Mouse (Mus musculus): ENCODE measurements around the gene Spatc1l.

Spatc1l gene

DNA sequence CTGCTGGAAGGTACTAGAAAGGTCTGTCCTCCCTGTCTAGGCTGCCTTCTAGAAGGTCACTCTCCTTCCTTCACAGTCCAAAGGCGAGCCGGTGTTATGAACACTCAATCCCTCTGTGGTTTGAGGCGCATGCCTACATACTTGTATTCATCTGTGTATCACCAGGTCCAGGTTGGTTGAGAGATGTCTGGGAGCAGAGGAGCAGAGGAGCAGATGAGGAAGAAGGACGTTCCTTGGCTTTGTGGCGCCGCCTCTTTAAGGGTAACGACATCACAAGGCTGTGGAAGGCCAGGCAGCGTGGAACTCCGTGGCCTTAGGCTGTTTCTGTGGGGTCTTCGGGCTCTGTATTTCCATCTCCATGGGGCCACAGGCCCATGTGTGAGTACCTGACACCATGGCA lies at the start of gene Spatc1l:
Gene Spatc1l (plus strand): TSS at position 301 of the 400 bp plus-strand sequence.
- no peak for DNase-seq (ENCODE audit: low spot score)

DNA sequence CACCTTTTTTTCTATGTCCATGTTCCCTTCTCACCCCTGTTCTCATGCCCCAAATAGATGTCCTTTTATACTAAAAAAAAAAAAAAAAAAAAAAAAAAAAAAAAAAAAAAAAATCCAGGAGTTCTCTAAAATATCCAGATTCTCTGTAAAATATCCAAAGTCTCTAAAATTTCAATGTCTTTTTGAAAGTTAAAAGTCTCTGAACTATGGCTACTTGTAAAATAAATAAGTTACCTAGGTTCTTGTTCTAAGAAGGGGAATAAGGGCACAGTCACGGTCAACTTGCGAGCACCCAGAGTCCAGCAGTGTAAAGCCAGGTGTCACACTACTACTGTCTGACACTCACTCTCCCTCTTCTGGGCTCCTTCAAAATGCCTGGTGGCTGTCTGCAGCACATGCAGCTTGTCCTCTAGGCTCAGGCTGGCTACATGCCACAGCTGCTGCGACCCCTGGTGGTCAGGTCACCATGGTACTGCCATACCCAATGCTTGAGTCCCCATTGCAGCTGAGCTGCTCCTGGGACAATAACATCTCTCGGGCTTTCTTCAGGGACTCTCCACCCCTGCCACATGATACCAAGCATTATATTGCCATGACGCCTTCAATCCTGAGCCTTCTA lies 49.0 kb upstream of the Spatc1l start:
- peak; percentile 68 for DNase-seq (ENCODE audit: low spot score)

DNA sequence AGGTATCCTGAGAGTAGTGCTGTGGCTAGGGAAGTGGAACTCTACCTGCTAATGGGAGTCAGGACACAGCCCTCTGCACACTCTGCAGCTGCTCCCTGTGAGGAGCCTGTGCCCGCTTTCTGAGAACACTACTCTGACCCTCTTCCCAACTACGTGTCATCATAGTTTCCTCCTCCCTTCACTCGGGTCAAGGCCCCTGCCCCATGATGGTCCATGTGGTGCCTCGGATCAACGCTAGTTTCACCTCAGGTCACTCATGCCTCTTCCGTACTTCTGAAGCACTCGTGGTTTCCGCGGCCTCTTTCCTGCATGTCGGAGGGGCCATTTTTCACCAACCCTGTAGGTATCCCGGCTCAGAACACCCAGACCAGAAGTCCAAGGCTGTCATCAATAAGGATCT lies 31.1 kb upstream of the Spatc1l start:
- no peak for DNase-seq (ENCODE audit: low spot score)

DNA sequence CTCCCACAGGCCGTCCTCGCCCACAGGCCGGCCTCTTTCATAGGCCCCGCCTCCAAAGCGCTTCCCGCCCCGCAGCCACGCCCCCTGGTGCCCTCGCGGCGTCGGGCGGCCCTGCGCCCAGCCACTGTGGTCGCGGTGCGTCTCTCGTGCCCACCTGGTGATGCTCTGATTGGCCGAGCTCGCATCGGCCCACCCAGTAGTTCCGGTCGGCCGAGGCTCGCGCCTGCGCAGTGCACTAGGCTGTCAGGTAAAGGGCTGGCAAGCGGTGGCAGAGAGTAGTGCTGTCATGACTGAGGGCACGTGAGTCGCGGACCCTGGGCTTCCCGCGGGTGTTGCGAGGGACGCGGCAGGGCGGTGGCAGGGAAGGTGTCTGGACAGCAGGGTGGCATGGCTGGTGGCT lies 30.7 kb upstream of the Spatc1l start, which contains the start of gene Lss:
Gene Lss (plus strand): TSS at position 214 of the 400 bp plus-strand sequence.
- peak; percentile 77 for DNase-seq (ENCODE audit: low spot score)

DNA sequence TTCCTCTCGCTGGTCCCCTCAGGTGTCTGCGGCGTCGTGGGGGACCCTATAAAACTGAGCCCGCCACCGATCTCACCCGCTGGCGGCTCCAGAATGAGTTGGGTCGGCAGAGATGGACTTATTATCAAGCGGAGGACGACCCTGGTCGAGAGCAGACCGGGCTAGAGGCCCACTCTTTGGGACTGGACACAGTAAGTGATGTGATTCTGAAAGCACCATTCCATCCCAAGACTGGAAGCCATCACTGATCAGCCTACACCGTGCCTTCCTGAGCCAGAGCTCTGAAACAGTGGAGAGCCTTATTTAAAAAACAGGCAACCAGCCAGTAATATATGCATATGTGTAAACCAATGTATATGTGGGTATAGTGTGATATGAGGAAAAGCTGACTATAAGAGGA lies 30.2 kb upstream of the Spatc1l start:
- no peak for DNase-seq (ENCODE audit: low spot score)

DNA sequence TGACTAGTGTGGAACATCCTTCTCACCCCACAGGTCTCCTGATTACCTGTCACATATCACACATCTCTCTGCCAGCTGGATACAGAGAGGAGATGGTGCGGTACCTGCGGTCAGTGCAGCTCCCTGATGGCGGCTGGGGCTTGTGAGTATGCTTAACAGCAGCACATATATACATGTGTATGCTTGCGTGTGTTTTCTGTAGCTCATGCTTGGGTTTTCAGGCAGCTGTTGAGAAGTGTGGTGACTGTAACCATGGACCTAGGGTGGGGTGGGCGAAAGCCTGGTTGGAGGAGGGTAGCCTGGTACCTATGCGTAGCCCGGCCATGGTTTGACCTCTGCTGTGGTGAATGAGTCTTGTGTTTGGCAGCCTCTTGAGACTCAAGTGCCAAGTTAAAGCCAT lies 26.5 kb upstream of the Spatc1l start:
- DNase-seq (ENCODE audit: low spot score): no peak

DNA sequence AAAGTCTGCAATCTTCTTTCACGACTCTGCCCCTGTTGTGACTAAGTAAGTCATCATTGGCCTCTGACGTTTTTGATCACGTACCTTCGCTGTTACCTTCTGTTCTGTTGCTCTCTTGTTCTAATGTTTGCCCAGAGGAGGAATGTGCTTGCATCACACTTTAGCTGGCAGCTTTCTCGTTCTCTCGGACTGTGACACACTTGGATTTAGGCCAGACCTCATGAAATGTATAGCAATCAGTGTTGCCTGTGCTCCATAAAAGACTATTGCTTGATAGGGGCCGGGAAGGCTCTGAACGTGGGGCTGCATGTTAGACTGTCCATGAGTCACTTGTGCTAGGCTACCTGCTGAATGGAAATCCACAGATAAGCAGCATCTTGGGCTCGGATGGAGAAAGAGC lies 24.5 kb upstream of the Spatc1l start:
- no peak for DNase-seq (ENCODE audit: low spot score)

DNA sequence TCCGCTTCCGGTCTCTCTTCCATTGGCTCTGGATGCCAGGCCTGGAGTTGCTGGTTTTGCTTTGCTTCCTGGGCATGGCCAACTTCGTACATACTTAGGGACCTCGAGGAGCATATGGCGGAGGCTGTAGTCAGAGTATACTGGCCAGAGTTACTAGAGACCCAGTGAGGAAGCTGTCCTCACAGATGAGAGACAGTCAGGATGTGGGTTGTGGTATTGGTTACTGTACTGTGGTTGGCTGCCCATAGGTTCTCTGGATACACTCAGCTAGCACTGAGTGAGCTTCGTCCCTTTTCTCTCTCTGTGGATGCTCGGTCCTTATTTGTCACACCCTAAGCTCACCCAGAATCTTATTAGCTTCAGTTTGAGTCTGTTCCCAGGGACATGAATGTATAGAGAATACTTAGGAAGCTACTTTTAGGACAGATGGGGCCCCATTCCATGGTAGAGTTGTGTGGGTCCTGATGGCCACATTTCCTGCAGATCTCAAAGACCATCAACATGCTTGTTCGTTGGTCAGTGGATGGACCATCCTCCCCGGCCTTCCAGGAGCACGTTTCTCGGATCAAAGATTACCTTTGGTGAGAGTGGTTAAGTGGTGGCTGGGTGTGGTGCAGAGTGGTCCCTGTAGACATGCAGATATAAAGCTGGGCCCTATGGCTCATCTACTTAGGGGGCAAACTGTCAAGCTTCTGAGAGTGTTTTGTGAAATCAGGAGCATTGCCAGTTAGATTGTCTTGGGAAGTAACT lies 20.6 kb upstream of the Spatc1l start:
- DNase-seq (ENCODE audit: low spot score): no peak

DNA sequence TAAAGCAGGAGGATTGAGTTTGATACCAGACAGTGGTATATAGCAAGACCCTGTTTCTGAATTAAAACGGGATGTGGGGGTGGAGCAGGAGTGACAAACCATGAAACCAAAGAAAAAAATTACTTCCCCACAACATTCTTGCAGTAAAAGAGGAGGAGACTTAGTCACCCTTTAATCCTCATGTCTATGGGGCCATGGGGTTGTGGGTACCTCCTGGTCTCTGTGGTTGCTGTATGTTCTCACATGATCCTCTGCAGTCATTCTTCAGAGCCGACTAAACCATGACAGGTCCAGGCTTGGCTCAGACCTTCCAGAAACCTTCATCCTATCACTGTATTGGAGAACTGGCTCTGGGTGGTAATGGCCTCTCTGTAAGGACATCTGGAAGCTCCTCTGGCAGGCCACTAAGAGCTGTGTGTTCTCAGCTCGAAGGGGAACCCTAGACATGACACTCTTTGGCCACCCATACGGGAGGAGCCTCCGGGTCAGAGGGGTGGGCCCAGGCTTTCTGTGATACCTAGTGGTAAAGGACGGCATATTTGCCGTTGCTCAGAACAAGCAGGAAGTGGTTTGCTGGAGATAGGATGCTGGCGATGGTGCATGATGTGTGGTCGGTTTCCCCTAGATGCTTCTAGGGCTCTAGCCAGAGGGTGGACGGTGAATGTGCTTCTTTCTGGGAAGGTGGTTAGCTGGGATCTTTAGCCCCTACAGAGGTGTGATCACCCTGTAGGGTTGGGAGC lies 19.3 kb upstream of the Spatc1l start:
- no peak for DNase-seq (ENCODE audit: low spot score)

DNA sequence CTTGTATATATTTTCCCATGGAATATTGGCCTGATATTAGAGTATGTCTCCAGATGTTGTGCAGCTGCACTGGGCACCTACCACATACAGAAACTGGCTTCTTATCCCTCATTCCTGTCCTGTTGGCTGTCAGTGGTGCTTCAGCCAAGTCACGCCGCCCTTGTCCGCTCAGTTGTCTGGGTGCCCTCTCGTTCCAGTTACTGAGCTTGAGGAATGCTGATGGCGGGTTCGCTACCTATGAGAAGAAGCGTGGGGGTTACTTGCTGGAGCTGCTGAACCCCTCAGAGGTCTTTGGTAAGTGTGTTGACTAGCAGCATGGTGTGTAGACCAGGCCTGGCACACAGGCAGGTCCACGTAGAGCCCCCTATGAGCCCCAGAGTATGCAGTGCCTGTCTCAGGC lies 15.5 kb upstream of the Spatc1l start:
- no peak for DNase-seq (ENCODE audit: low spot score)

DNA sequence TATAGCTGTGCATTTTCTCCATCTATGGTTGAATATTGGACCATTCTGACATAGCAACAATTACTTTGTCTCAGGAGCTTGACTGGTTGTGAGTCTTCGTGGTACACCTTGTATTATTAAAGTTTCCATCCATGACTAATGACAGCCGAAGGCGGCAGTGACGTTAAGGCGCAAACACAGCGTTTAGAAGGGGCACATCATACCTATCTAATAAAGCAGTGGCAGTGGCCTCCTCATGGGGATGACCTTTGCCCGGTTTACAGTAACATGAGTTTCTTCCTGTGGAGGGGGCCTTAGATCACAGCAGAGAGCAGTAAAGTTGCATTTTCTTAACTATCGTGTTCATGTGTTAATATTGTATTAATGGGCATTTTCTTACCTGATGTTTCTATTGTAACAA lies 13.9 kb upstream of the Spatc1l start:
- no peak for DNase-seq (ENCODE audit: low spot score)

DNA sequence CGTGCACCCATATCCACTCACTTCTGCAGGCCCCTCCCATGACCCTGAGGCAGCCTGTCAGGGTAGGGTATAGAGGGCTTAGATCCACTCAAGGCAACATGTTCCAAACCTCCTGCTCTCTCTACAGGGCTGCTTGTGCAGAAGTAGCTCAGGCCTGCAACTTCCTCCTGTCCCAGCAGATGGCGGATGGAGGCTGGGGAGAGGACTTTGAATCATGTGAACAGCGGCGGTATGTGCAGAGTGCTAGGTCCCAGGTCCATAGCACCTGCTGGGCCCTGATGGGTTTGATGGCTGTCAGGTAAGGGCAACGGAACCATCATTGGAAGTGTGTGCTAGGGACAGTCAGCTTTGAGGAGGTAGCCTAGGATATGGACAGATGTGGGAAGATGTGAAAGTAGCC lies 11.6 kb upstream of the Spatc1l start:
- DNase-seq (ENCODE audit: low spot score): no peak

DNA sequence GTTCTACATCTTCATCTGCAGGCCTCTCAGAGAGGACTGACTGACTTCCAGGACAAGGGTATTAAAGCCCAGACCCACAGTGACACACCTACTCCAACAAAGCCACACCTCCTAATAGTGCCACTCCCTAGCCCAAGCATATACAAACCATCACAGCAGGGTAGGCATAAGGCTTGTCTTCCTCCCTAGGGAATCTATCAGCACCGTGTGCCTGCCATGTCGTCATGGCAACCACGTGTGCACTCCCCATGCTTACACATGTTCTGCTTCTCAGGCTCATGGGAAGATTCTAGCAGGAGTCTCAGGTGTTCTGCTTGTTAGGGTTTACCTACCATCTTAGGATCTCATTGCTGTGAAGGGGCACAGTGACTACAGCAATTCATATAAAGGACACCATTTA lies 10.5 kb upstream of the Spatc1l start:
- no peak for DNase-seq (ENCODE audit: low spot score)

DNA sequence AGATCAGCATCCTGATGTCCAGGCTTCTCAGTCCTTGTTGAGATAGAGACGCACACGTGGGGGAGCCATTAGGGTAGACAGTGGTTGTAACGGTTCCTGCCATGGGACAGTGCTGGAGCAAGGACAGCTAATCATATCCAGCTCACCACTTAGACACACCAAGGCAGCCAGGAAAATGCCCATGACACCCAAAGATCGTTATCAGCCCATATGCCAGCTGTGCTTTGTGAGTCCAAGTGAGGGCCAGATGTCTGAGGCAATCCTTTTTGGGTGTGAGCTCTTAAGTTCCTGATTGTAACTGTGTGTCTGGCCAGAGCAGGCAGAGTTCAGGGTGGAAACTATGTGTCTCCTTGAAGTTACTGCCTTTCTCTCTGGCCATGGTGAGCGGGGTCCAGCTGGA lies 8.0 kb upstream of the Spatc1l start:
- no peak for DNase-seq (ENCODE audit: low spot score)

DNA sequence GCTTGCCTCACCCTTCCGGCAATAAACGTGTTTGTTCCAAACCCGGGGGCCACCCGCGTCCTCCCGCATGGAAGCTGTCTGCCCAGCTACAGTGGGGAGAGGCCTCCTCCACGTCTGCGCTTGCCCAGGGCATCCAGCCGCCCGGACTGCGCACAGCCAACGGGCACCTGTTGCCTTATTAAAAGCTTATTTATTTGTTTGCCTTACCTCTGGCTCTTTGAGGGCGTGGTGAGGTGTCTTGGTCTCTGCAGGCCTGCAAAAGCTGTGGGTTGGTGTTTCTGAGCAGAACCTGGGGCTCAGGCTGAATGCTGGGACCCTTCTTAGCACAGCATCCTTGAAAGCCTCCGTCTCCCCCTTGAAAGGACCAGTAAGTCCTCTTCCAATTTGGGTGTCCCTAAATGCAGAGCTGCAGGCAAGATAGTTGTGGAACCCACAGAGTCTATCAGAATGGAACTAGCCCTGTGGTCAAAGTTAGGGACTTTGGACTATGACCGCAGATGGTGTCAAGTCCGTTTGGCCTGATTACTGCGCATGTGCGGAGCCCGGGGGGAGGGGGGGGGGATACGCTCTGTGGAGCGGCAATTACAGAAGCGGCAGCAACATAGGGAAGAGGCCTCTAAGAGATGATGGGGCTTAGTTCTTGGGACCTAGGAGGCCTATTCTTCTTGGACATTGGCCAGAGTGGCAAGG lies 8.1 kb downstream of the Spatc1l start:
- DNase-seq (ENCODE audit: low spot score): no peak

DNA sequence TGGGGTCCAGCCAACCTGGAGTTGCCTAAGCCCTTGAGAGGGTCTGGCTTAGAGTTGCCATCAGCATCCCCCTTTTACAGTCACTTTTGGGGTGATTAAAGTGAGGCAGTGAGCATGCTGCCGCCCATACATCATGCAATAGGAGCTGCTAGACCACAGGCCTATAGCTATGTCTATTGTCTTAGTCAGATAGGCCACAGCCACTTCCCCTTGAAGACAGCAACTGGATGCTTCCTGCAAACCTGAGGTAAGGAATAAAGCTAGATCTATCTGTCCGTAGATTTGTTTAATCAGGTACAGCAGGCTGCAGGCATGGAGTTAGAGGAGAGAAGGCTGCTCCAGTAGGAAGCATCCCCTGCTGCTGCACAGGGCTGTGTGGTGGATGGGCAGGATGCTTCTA lies 9.0 kb downstream of the Spatc1l start:
- no peak for DNase-seq (ENCODE audit: low spot score)

DNA sequence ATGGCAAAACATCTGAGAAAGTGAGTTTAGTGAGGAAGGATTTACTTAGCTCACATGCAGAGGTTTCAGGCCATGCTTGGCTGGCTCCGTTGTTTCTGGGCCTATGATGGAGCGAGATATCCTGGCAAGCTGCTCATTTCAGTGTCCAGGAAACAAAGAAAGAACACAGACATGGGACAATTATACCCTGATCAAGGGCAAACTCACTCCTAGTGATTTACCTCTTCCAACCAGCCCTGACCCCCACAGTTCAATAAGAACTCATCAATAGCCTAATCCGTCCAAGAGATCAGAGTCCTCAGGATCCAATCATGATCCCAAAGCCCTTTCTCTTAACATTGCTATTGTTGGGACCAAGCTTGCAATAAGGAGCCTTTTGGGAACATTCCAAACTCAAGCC lies 10.1 kb downstream of the Spatc1l start:
- DNase-seq (ENCODE audit: low spot score): no peak

DNA sequence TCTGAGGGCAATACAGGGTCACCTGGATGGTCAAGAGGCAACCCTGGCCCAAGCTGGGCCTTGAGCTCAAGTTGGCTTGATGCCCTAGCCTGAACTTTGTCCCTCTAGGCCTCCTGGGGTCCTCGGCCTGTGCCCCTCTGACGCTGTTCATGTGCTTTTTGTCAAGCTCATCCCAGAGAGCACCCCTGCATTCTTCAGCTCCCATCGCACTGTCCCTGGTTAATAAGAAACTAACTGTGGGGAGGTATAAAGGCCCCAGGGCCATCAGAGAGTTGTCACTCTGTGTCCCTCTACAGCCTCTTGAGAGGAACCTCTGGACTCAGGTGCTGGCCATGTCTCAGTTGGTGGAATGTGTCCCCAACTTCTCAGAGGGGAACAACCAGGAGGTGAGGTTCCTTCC lies 13.3 kb downstream of the Spatc1l start, which contains the start of gene Ftcd:
Gene Ftcd (plus strand): TSS at position 275 of the 400 bp plus-strand sequence.
- no peak for DNase-seq (ENCODE audit: low spot score)

DNA sequence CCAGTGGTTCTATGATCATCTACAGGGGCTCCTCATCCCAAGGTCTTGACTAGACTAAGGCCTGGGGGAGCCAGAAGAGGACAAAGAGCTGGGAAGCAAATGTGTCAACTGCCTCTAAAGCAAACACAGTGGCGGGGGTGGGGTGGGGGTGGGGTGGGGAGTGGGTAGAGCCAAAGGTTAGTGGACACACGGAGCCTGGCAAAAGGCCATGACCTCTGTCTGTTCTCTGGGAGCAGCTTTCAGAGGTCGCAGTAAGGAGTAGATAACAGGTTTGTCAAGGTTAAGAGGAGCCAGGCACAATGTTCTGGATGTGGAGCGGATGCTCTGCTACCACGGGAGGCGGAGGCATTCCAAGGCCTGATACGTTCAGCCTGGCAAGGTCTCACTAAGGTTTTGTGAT lies 14.8 kb downstream of the Spatc1l start:
- no peak for DNase-seq (ENCODE audit: low spot score)

DNA sequence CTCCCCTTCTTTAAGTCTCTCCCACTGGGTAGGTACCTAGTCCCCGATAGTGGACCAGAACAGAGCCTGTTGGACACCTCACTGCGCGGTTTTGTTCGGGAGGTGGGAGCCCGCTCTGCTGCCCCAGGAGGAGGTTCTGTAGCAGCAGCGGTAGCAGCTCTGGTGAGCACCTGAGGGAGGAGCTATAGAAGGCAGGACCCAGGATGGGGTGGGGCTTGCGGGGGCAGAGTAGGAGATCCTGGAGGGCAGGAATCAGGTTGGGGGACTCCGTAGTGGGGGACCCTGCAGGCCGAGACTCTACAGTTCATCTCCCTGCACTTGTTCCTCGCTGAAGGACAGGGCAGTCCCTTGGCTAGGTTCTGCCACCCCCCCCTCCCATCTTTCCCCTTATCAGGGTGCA lies 22.1 kb downstream of the Spatc1l start:
- DNase-seq (ENCODE audit: low spot score): no peak

DNA sequence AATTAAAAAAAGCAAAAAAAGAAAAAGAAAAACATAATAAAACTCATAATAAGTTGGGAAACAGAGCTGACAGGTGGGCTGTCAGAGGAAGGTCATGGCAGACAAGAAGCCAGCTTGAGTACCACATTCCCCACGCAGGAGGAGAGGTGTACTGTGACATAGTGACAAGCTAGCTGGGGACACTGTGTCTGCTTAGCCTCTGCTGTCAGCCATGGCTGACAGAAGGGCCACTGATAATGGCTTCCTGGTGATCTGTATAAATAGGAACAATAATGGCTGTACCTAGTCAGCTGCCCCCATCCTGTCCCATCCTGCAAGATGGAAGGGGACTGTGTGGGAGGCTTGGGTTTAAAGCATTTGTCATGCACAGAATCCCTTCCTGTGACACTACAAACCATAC lies 24.1 kb downstream of the Spatc1l start:
- no peak for DNase-seq (ENCODE audit: low spot score)

DNA sequence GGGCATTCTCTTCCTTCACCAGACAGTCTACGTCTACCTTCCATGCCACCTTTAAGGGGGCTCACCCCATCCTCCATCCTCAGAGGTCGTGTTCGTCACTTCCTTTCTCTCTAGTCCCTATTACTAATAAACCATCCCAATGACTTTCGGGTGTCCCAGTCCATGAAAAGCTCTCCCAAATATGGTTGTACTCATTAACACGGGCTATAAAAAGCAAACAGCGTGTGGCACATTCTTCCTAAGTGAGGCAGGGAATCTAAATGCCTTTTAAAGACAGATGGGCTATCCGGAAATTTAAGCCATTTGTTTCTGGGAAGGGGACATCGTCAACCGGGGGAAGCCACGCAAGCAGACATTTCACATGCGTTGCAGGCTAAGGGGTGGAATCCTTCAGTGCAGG lies 28.1 kb downstream of the Spatc1l start:
- DNase-seq (ENCODE audit: low spot score): no peak

DNA sequence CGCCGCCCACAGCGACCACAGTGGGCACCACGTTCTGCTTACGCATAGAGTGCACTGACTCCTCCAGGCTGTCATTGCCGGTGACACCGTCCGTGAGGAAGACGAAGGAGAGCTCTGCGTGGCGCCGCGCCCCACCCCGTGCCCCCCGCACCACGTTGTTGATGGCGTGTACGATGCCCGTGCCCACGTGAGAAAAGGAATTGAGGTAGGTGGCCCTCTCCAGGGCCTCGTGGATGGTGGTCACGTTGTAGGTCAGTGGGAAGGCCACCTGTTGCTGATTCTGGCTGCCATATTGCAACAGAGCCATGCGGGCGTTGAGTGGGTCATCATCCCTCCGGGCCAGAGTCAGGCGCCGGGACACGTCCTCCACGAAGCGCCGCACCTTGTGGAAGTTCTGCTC lies 34.3 kb downstream of the Spatc1l start:
- DNase-seq (ENCODE audit: low spot score): no peak
